Mouse (Mus musculus) B cell, adult 67 days (primary cell): ENCODE results near the gene Kif14. TPM values are rescaled to one million over a fixed set of nuclear protein-coding genes. Genes with fewer than 3 reads are reported as not detected.

Experiments used
- total RNA-seq, 2 experiments: library from RNA; stranded (reverse); gene quantifications; 4 replicates each; pipeline ENCODE4 v1.2.4; 2023

The Kif14 gene
- total RNA-seq = under 1 TPM; 0.30 to 0.41 TPM

GRCm38 (mm10) chr1:136466143-136466811 is at the start of gene Kif14:
Gene Kif14, plus strand, starts transcription at chr1:136466343.

Other genes starting within 250 kb of the Kif14 start
- not detected for gene Inava, start 232.1 kb upstream of the Kif14 start, total RNA-seq
- not detected for gene Gpr25, start 205.5 kb upstream of the Kif14 start, total RNA-seq
- gene Camsap2, start 120.2 kb upstream of the Kif14 start, total RNA-seq = 10 to 100 TPM; 37.4 to 41.9 TPM
- 10 to 100 TPM; 19.9 to 22.9 TPM for gene Ddx59, start 51.1 kb upstream of the Kif14 start, total RNA-seq
- 10 to 100 TPM; 30.2 to 33.1 TPM for gene Zfp281, start 158.6 kb downstream of the Kif14 start, total RNA-seq